Mouse (Mus musculus): ENCODE data around the gene Dis3l2.
A peak's percentile ranks its signal among the peaks of the same experiment; 100 is the strongest.

The Dis3l2 gene

GRCm38 (mm10) chr1:86733160-86733821 is 29.7 kb downstream of the Dis3l2 start:
- DNase-seq (ENCODE audit: low spot score in 2 of 2): peak in 1 of 2 experiments; percentile 12

GRCm38 (mm10) chr1:86736414-86736813 is 32.8 kb downstream of the Dis3l2 start:
- DNase-seq (ENCODE audit: low spot score in 2 of 2): no peak

GRCm38 (mm10) chr1:86742896-86743295 is 39.3 kb downstream of the Dis3l2 start:
- no peak for DNase-seq (ENCODE audit: low spot score in 2 of 2)

- no peak for DNase-seq (ENCODE audit: low spot score in 2 of 2)
Observed at GRCm38 (mm10) chr1:86747034-86747433, 43.4 kb downstream of the Dis3l2 start.

- DNase-seq (ENCODE audit: low spot score in 2 of 2): no peak
Observed at GRCm38 (mm10) chr1:86750094-86750493, 46.5 kb downstream of the Dis3l2 start.

GRCm38 (mm10) chr1:86753416-86753815 is 49.8 kb downstream of the Dis3l2 start:
- DNase-seq (ENCODE audit: low spot score in 2 of 2): no peak

- no peak for DNase-seq (ENCODE audit: low spot score in 2 of 2)
Observed at GRCm38 (mm10) chr1:86754335-86754734, 50.7 kb downstream of the Dis3l2 start.

- DNase-seq (ENCODE audit: low spot score in 2 of 2): no peak
Observed at GRCm38 (mm10) chr1:86758091-86758490, 54.5 kb downstream of the Dis3l2 start.

- DNase-seq (ENCODE audit: low spot score in 2 of 2): no peak
Observed at GRCm38 (mm10) chr1:86762161-86762560, 58.6 kb downstream of the Dis3l2 start.

GRCm38 (mm10) chr1:86801241-86801640 is 97.6 kb downstream of the Dis3l2 start:
- DNase-seq (ENCODE audit: low spot score in 2 of 2): no peak

- DNase-seq (ENCODE audit: low spot score in 2 of 2): no peak
Observed at GRCm38 (mm10) chr1:86811756-86812155, 108.1 kb downstream of the Dis3l2 start.

GRCm38 (mm10) chr1:86822266-86822665 is 118.7 kb downstream of the Dis3l2 start:
- no peak for DNase-seq (ENCODE audit: low spot score in 2 of 2)

- DNase-seq (ENCODE audit: low spot score in 2 of 2): no peak
Observed at GRCm38 (mm10) chr1:86834351-86834987, 130.9 kb downstream of the Dis3l2 start.

GRCm38 (mm10) chr1:86834988-86835387 is 131.4 kb downstream of the Dis3l2 start:
- DNase-seq (ENCODE audit: low spot score in 2 of 2): no peak

- no peak for DNase-seq (ENCODE audit: low spot score in 2 of 2)
Observed at GRCm38 (mm10) chr1:86850754-86851153, 147.1 kb downstream of the Dis3l2 start.

GRCm38 (mm10) chr1:86858876-86859275 is 155.3 kb downstream of the Dis3l2 start:
- DNase-seq (ENCODE audit: low spot score in 2 of 2): no peak

GRCm38 (mm10) chr1:86859371-86859770 is 155.8 kb downstream of the Dis3l2 start:
- no peak for DNase-seq (ENCODE audit: low spot score in 2 of 2)

GRCm38 (mm10) chr1:86873745-86874144 is 170.1 kb downstream of the Dis3l2 start:
- no peak for DNase-seq (ENCODE audit: low spot score in 2 of 2)

GRCm38 (mm10) chr1:86878743-86879142 is 175.1 kb downstream of the Dis3l2 start:
- no peak for DNase-seq (ENCODE audit: low spot score in 2 of 2)

- no peak for DNase-seq (ENCODE audit: low spot score in 2 of 2)
Observed at GRCm38 (mm10) chr1:86879547-86879946, 175.9 kb downstream of the Dis3l2 start.

- no peak for DNase-seq (ENCODE audit: low spot score in 2 of 2)
Observed at GRCm38 (mm10) chr1:86887060-86887459, 183.5 kb downstream of the Dis3l2 start.

GRCm38 (mm10) chr1:86912481-86912880 is 208.9 kb downstream of the Dis3l2 start:
- DNase-seq (ENCODE audit: low spot score in 2 of 2): no peak

- no peak for DNase-seq (ENCODE audit: low spot score in 2 of 2)
Observed at GRCm38 (mm10) chr1:86913896-86914295, 210.3 kb downstream of the Dis3l2 start.

- no peak for DNase-seq (ENCODE audit: low spot score in 2 of 2)
Observed at GRCm38 (mm10) chr1:86914697-86915096, 211.1 kb downstream of the Dis3l2 start.

All from natural killer cell, adult 2 months (primary cell).